Mouse (Mus musculus) ES-Bruce4 (cell line): ENCODE results near the gene Epo. TPM values are rescaled to one million over a fixed set of nuclear protein-coding genes. Genes with fewer than 3 reads are reported as not detected.

Experiments
- H3K27ac ChIP-seq: 2 replicates; pipeline ENCODE4 v1.5.1; 2012; ENCODE audit warnings: low read length, inconsistent platforms; ENCODE audit not compliant: insufficient read depth
- H3K27me3 ChIP-seq: 2 replicates; pipeline ENCODE4 v1.6.1; 2012; ENCODE audit warnings: mild to moderate bottlenecking, low read length, inconsistent platforms; ENCODE audit not compliant: control insufficient read depth, poor library complexity, insufficient read depth, severe bottlenecking
- H3K36me3 ChIP-seq: 2 replicates; pipeline ENCODE4 v1.6.1; 2012; ENCODE audit warnings: inconsistent platforms, mild to moderate bottlenecking, low read length, moderate library complexity; ENCODE audit not compliant: control insufficient read depth, poor library complexity, insufficient read depth, severe bottlenecking
- H3K4me1 ChIP-seq: one replicate; pipeline ENCODE4 v1.8.1; 2011; ENCODE audit warnings: low read length; ENCODE audit not compliant: control insufficient read depth, insufficient read depth
- H3K4me3 ChIP-seq: 2 replicates; pipeline ENCODE4 v1.5.1; 2011; ENCODE audit warnings: low read depth, mild to moderate bottlenecking, low read length
- H3K9ac ChIP-seq: 2 replicates; pipeline ENCODE4 v1.6.1; 2012; ENCODE audit warnings: low read depth, mild to moderate bottlenecking, inconsistent platforms; ENCODE audit not compliant: poor library complexity, severe bottlenecking
- H3K9me3 ChIP-seq: replicated peaks from 2 replicates; pipeline ENCODE4 v1.6.1; 2012; ENCODE audit warnings: mild to moderate bottlenecking, low read length, inconsistent platforms; ENCODE audit not compliant: control insufficient read depth, poor library complexity, insufficient read depth, severe bottlenecking
- CTCF ChIP-seq: IDR thresholded peaks from one replicate; pipeline ENCODE4 v1.8.1; 2011; ENCODE audit warnings: low read depth, low read length
- EP300 ChIP-seq: IDR thresholded peaks from 2 replicates; pipeline ENCODE4 v1.6.1; 2011; ENCODE audit warnings: low read depth, low read length; ENCODE audit not compliant: insufficient read depth
- POLR2A ChIP-seq: IDR thresholded peaks from one replicate; pipeline ENCODE4 v1.8.1; 2011; ENCODE audit warnings: low read length; ENCODE audit not compliant: insufficient read depth
- polyA plus RNA-seq: library from polyadenylated mRNA; stranded (reverse); fragments of >200 nt; gene quantifications from 2 replicates; pipeline ENCODE4 v1.2.4, GENCODE M21; 2011; ENCODE audit warnings: low read depth; ENCODE audit not compliant: missing spikeins, insufficient read depth, insufficient read length

The Epo gene
- polyA plus RNA-seq, 1 experiment = not detected

DNA sequence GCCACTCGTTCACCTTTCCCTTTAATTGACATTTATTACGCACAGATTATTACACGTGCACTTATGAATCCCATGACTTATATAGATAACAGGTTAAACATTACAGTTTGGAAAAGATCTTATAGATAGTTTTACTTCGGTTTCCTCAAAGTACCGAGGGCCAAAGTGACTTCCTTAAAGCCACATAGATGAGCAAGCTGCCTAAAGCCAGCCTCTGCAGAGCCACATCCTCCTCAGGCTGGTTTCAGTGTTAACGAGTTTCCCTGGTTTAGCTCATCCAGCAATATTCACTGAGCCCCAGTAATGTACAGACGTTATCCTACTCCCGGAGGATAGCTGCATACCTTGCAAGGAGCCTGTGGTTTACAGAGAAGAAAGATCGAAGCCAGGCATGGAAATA is 2.3 kb upstream of the Epo start:
- Histone ChIP-seq H3K9me3 (no peaks in the 10 kb centered on the region), H3K4me1 (no peaks in the 10 kb centered on the region), H3K4me3 (no peak overlapping the region), H3K27ac (no peak overlapping the region), H3K36me3 (no peaks in the 10 kb centered on the region), H3K27me3 (no peaks in the 10 kb centered on the region), H3K9ac (no peak overlapping the region)
- TF ChIP-seq POLR2A (no peak), CTCF (no peak), EP300 (no peak)

DNA sequence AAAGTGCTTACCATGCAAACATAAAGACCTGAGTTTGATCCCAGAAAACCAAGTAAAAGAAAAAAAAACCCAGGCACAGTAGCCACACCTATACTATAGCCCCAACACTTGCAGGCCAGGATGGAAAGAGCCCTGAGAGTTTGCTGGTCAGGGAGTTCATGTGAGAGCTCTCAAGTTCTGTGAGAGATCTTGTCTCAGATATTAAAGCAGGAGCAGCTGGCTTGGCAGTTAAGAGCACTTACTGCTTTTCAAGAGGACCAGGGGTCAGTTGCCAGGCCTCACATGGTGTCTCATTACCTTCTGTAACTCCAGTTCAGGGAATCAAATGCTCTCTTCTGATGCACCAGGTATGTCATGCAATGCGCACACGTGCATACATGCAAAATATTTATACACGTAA is 1.7 kb upstream of the Epo start:
- Histone ChIP-seq H3K27ac (no peak overlapping the region), H3K4me1 (no peaks in the 10 kb centered on the region), H3K36me3 (no peaks in the 10 kb centered on the region), H3K9ac (no peak overlapping the region), H3K27me3 (no peaks in the 10 kb centered on the region), H3K4me3 (no peak overlapping the region), H3K9me3 (no peaks in the 10 kb centered on the region)
- no peak for TF ChIP-seq POLR2A
- TF ChIP-seq CTCF = no peak
- no peak for TF ChIP-seq EP300

DNA sequence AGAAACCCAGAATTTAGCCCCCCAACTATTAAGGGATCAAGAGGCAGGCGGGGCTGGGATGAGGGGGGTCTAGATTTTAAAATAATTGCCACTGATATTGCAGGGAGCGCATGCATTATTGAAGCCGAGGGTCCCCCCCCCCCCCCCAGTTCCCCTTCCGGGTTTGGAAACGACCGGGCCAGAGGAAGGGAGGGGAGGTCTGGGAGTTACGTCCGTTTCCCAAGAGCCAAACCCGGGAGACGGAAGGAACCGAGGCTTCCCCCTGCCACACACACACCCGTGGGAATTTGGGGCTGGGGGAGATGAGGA is 280 bp downstream of the Epo start:
- Histone ChIP-seq H3K4me1 (no peaks in the 10 kb centered on the region), H3K36me3 (peaks cover 7% of the 10 kb centered on the region), H3K4me3 (peak overlapping the region; percentile 91), H3K9me3 (no peaks in the 10 kb centered on the region), H3K27ac (no peak overlapping the region), H3K9ac (peak overlapping the region; percentile 75), H3K27me3 (no peaks in the 10 kb centered on the region)
- TF ChIP-seq POLR2A = no peak
- TF ChIP-seq EP300 = no peak
- no peak for TF ChIP-seq CTCF

DNA sequence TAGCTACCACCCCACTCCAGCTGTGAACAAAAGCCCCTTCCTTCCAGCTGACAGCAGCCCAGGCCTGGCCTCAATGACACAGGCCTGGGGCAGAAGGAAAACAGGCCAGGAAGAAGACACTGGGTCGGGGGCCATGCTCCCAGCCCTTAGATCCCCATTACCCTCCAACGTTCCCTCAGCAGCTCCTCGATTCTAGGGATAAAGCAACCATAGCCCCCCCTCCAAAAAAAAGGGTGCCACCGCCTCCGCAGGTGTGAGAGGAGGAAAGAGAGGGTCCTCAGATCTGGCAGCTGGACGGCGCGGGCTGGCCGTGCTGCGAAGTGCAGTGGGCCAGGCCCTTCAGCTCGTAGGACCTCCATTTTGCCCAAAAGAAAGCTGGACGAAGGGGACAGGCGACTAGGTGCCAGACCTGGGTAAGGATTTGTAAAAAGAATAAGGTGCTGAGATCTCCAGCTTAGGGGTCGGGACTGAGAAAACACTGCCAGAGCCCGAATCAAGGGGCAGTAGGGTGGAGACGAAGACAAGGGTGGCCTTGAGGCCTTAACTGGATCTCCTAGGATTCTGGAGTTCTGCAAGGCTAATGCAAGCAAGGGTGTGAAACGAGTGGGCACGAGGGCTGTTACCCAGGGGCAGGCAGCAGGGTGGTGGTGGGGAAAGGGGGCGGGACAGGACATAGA is 773 bp downstream of the Epo start:
- H3K27ac ChIP-seq = no peak overlapping the region
- H3K4me1 ChIP-seq = no peaks in the 10 kb centered on the region

DNA sequence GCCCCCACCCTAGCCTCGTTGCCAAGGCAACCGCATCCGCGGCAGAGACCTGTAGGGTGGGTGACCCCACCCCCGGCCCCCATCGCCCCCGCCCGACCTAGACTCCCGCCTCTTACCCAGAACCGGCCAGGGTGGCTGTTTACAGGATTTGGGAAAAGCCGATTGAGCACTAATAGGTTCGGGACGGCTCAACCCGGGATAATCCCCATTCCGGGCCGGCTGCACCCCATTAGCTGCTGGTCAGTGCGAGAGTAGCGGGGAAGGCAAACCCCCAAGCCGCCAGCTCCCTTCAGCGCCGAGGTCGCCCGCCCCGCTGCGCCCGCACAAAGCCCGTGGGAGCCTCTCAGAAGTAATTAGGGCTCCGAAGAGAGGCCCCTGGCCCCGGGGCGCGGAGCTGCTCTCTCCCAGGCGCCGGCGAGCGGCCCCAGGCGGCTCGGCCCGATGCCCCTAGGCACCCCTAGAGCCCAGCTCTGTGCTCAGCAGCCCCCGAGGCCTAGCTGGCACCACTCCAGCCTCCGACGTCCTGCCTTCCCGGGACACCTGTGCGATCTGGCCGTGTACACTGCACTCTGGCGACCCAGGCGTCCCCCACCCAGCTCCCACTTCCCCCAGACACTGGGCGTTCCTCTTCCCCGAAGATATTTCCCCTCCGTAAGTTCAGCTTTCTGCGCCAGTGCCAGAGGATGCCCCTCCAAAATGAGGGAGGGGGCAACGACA is 1.5 kb downstream of the Epo start:
- TF ChIP-seq CTCF (no peak), POLR2A (no peak), EP300 (no peak)
- Histone ChIP-seq H3K36me3 (peaks cover 8% of the 10 kb centered on the region), H3K4me3 (peak overlapping the region; percentile 91), H3K9me3 (no peaks in the 10 kb centered on the region), H3K27ac (no peak overlapping the region), H3K4me1 (no peaks in the 10 kb centered on the region), H3K9ac (peak overlapping the region; percentile 75), H3K27me3 (no peaks in the 10 kb centered on the region)

More for the DNA sequence above, 773 bp downstream of the Epo start:
- Histone ChIP-seq H3K4me3 (peak overlapping the region; percentile 91), H3K36me3 (peaks cover 7% of the 10 kb centered on the region), H3K9ac (peak overlapping the region; percentile 75), H3K9me3 (no peaks in the 10 kb centered on the region), H3K27me3 (no peaks in the 10 kb centered on the region)
- TF ChIP-seq CTCF (no peak), EP300 (no peak), POLR2A (no peak)

DNA sequence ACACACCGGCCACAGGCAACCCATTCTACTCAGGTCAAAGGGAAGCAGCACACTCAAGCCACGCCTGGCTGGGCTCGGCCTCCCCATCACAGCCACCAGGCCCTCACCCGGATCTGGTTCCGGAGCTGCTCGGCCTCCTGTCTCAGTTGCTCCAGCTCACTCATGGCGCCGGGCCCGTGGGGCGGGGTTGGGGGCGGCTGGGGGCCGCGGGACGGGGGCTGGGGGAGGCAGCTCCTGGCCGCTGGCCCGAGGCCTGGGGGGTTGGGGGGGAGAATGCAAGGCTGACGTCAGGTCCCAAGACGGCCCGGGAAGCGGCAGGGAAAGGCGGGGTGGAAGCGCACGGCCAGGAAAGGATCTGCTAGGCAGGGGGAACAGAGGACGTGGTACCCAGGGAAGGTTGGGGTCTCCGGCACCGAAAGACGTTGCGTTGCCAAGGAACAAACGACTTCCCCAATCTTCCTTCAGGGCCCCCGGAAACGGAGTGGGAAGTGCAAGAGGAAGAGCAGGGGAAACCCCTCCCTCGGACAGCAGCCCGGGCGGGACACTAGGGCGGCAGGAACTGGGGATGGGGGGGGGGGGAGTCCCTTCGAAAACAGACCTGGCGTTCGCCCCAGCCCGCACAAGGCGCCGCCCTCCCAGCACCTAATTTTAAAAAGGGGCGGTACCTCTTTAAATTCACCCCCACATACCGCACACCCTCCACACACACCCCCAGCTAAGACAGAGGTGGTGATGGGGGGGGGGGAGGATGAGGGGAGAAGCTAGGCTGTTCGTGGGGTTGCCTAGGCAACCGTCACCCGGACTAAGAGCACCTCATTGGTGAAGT is 2.2 kb downstream of the Epo start:
- peak overlapping the region; percentile 91 for H3K4me3 ChIP-seq
- no peaks in the 10 kb centered on the region for H3K9me3 ChIP-seq
- no peaks in the 10 kb centered on the region for H3K27me3 ChIP-seq
- H3K9ac ChIP-seq = peak overlapping the region; percentile 75
- no peak overlapping the region for H3K27ac ChIP-seq
- H3K36me3 ChIP-seq = peaks cover 10% of the 10 kb centered on the region
- no peak for TF ChIP-seq EP300
- no peak for TF ChIP-seq POLR2A
- TF ChIP-seq CTCF = no peak
- peaks cover 5% of the 10 kb centered on the region for H3K4me1 ChIP-seq
